Mouse (Mus musculus): Measurements from ENCODE around the gene Cldn18. TPM values are rescaled to one million over a fixed set of nuclear protein-coding genes. Genes with fewer than 3 reads are reported as not detected.

Gene Cldn18
- not detected for polyA plus RNA-seq (2014; fragmentation: Illumina TruSeq; extraction: RNeasy Lipid Tissue Mini Kit (QIAGEN cat#74804); ENCODE audit: low read depth, low replicate concordance)

DNA sequence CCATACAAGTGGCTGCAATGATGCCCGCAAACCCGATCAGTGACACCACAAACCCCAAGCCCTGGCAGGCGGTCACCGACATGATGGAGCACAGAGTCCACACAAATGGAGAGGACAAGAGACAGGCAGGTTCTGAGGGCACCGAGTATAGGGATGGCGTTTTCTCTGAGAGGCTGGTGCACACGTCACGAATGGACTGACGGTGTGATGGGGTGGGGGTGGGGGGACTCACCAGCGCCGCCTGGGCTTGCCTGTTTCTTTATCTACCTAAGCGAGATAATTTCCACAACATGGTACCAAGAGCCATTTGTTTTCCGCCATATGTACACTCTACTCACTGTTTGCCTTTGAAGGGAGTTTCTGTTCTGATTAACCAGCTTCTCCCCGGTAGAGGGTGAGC, at the start of gene Cldn18:
TSS of gene Cldn18 (minus strand) at position 134 of the 400 bp plus-strand sequence.

Other genes starting within 250 kb of the Cldn18 start
- gene Armc8, start 148.4 kb downstream of the Cldn18 start, polyA plus RNA-seq (2014; fragmentation: Illumina TruSeq; extraction: RNeasy Lipid Tissue Mini Kit (QIAGEN cat#74804); ENCODE audit: low read depth, low replicate concordance), result 12.1 TPM
- 8.0 TPM for gene Dbr1, start 141.5 kb downstream of the Cldn18 start, polyA plus RNA-seq (2014; fragmentation: Illumina TruSeq; extraction: RNeasy Lipid Tissue Mini Kit (QIAGEN cat#74804); ENCODE audit: low read depth, low replicate concordance)
- not detected for gene A4gnt, start 104.8 kb downstream of the Cldn18 start, polyA plus RNA-seq (2014; fragmentation: Illumina TruSeq; extraction: RNeasy Lipid Tissue Mini Kit (QIAGEN cat#74804); ENCODE audit: low read depth, low replicate concordance)
- gene Dzip1l, start 87.8 kb downstream of the Cldn18 start, polyA plus RNA-seq (2014; fragmentation: Illumina TruSeq; extraction: RNeasy Lipid Tissue Mini Kit (QIAGEN cat#74804); ENCODE audit: low read depth, low replicate concordance), result 0.19 TPM
- not detected for gene Sox14, start 158.9 kb upstream of the Cldn18 start, polyA plus RNA-seq (2014; fragmentation: Illumina TruSeq; extraction: RNeasy Lipid Tissue Mini Kit (QIAGEN cat#74804); ENCODE audit: low read depth, low replicate concordance)

All from liver, adult 10 weeks (tissue).